Mouse (Mus musculus): ENCODE data around the gene Ptprh. TPM values are rescaled to one million over a fixed set of nuclear protein-coding genes. Genes with fewer than 3 reads are reported as not detected.

Ptprh gene
- total RNA-seq, 2 experiments from 2014 or later = 0.27 to 0.42 TPM

GRCm38 (mm10) chr7:4504646-4505435 is 99.0 kb downstream of the Ptprh start:
- DNase-seq (ENCODE audit: extremely low spot score in 1 of 2, low spot score in 1 of 2) = no peak

GRCm38 (mm10) chr7:4503858-4504257 is 100.0 kb downstream of the Ptprh start:
- DNase-seq (ENCODE audit: extremely low spot score in 1 of 2, low spot score in 1 of 2) = no peak

- DNase-seq (ENCODE audit: extremely low spot score in 1 of 2, low spot score in 1 of 2) = no peak
These were observed 100.7 kb downstream of the Ptprh start for GRCm38 (mm10) chr7:4503100-4503499.

GRCm38 (mm10) chr7:4502421-4503090 is 101.3 kb downstream of the Ptprh start:
- DNase-seq (ENCODE audit: extremely low spot score in 1 of 2, low spot score in 1 of 2) = no peak

GRCm38 (mm10) chr7:4501558-4502397 is 102.1 kb downstream of the Ptprh start, which contains the start of gene Ppp1r12c:
Ppp1r12c (minus strand) TSS chr7:4501680.
- DNase-seq (ENCODE audit: extremely low spot score in 1 of 2, low spot score in 1 of 2) = peak; percentile 95 to 96

- DNase-seq (ENCODE audit: extremely low spot score in 1 of 2, low spot score in 1 of 2) = peak; percentile 33 to 46
These were observed 102.9 kb downstream of the Ptprh start for GRCm38 (mm10) chr7:4500892-4501471.

GRCm38 (mm10) chr7:4499034-4499433 is 104.8 kb downstream of the Ptprh start:
- no peak for DNase-seq (ENCODE audit: extremely low spot score in 1 of 2, low spot score in 1 of 2)

Small RNA genes within 50 kb of the gene (microRNA-seq; reads per million reads assigned to microRNA genes)
- 0 reads per million in 2 experiments for gene Gm23577

Other genes starting within 250 kb of the Ptprh start
- not detected for gene Gp6, start 206.3 kb downstream of the Ptprh start, total RNA-seq (2021)
- gene Rdh13, start 158.4 kb downstream of the Ptprh start, total RNA-seq (2021) = 10 to 100 TPM; 23.3 to 27.8 TPM
- gene Eps8l1, start 143.4 kb downstream of the Ptprh start, total RNA-seq (2021) = 1 to 10 TPM; 5.3 to 5.7 TPM
- 100 to 1,000 TPM; 128 to 167 TPM for gene Ppp1r12c, start 102.4 kb downstream of the Ptprh start, total RNA-seq (2021)
- gene Tnnt1, start 87.7 kb downstream of the Ptprh start, total RNA-seq (2021) = 1 to 10 TPM; 1.5 to 1.9 TPM
- under 1 TPM in 1 of 2 experiments, not detected in 1; 0.44 TPM for gene Tnni3, start 79.8 kb downstream of the Ptprh start, total RNA-seq (2021)
- under 1 TPM; 0.34 to 0.38 TPM for gene Dnaaf3, start 71.6 kb downstream of the Ptprh start, total RNA-seq (2021)
- gene Syt5, start 56.5 kb downstream of the Ptprh start, total RNA-seq (2021) = 100 to 1,000 TPM; 213 to 232 TPM
- 10 to 100 TPM; 12.5 to 17.3 TPM for gene Tmem86b, start 27.4 kb upstream of the Ptprh start, total RNA-seq (2021)
- gene Ppp6r1, start 55.0 kb upstream of the Ptprh start, total RNA-seq (2021) = 100 to 1,000 TPM; 126 to 135 TPM
- gene Hspbp1, start 81.0 kb upstream of the Ptprh start, total RNA-seq (2021) = 10 to 100 TPM; 89.0 to 91.9 TPM
- gene Brsk1, start 86.6 kb upstream of the Ptprh start, total RNA-seq (2021) = 100 to 1,000 TPM; 330 to 348 TPM
- not detected for gene Tmem150b, start 121.2 kb upstream of the Ptprh start, total RNA-seq (2021)
- 10 to 100 TPM; 23.5 to 34.3 TPM for gene Kmt5c, start 136.1 kb upstream of the Ptprh start, total RNA-seq (2021)
- gene Cox6b2, start 149.1 kb upstream of the Ptprh start, total RNA-seq (2021) = 1 to 10 TPM; 5.2 to 6.1 TPM
- gene Fam71e2, start 167.3 kb upstream of the Ptprh start, total RNA-seq (2021) = not detected
- gene Il11, start 178.8 kb upstream of the Ptprh start, total RNA-seq (2021) = under 1 TPM; 0.27 to 0.49 TPM
- gene Tmem190, start 178.9 kb upstream of the Ptprh start, total RNA-seq (2021) = not detected
- gene Tmem238, start 185.6 kb upstream of the Ptprh start, total RNA-seq (2021) = 1 to 10 TPM; 2.2 to 2.6 TPM
- 100 to 1,000 TPM; 484 to 506 TPM for gene Rpl28, start 188.8 kb upstream of the Ptprh start, total RNA-seq (2021)
- gene Ube2s, start 208.5 kb upstream of the Ptprh start, total RNA-seq (2021) = 100 to 1,000 TPM in 1 of 2 experiments, 10 to 100 TPM in 1; 97.7 to 112 TPM
- gene Shisa7, start 240.7 kb upstream of the Ptprh start, total RNA-seq (2021) = 100 to 1,000 TPM; 132 to 182 TPM